Mouse (Mus musculus): ENCODE results near the gene Wap.

Gene Wap

DNA sequence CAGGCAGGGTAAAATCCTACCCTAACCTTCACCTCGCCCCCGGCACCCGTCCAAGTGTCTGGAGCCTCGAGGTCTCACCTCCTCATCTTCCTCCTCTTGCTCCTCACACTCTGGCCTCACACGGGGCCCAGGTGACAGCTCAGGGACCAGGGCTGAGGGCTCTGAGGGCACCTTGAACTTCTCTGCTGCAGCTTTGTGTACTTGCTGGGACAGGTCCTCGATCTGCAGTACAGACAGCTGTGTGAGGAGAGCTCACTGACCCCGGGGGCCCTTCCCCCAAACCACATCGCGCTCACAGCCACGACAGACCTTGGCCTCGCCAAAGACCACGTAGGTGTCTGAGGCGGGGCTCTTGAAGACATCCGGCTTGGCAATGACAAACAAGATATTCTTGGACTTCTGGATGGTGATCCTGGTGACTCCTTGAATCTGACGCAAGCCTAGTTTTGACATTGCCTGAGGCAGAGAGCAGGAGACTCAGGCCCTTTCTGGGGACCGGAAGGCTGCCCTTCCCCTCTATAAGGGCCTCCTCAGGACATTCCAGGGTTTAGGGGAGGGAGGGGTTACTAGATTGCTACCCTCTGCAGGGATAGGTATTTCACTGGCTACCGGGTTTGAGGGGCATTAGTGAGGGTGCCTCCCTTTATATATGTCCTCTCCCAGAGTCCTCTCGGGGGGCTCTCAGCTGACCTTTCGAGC lies 40.1 kb downstream of the Wap start:
- DNase-seq (ENCODE audit: extremely low spot score, low read depth, low spot score), result no peak

DNA sequence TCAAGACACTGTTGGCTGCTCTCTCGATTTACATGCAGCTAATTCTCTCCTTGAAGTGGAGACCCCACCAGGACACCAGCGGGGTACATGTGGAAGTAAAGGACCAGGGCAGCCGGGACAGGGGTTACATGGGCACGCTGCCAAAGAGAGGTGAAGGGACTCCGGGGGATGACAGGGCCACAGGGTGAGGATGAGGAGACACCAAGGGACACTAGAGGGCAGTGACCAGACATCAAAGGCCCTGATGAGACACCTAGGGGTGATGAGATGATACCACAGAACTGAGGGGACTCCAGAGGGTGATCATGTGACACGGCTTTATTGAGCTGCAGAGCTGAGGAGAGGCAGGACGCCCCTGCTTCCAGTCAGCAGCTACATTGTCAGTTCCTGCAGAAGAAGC lies 40.9 kb downstream of the Wap start:
- DNase-seq (ENCODE audit: extremely low spot score, low read depth, low spot score), result no peak

DNA sequence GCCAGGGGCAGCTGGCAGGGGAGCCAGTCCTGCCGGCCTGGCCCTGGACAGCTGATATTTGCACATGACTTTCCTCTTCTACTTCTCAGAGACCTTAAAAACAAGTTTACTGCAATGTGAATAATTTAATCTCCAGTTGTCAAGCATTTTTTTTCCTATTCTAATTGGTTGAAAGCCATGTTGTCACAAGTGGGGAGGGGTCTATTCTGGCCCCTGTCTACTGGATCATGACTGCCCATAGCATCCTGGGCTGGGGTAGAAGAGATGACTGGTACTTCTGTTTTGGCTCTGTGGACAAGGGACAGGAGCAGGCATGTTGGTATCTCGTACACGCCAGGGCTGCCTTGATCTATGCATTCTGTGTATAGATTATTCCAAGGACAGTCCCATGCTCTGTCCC lies 41.8 kb downstream of the Wap start:
- DNase-seq (ENCODE audit: extremely low spot score, low read depth, low spot score), result no peak

DNA sequence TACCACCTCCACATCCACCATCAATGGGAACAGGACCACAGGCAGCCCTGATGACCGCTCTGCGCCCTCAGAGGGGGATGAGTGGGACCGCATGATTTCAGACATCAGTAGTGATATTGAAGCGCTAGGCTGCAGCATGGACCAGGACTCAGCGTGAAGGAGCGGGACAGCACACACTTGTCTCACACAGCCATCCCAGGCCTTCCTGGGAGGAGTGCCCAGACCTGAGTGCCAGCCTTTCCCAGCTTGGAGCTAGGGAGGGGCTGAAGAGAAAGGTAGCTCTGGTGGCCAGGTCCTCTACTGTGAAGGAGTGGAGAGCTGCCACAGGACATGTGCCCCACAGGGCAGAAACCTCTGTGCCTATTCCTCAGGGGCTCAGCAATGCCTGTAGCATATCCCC lies 42.2 kb downstream of the Wap start:
- DNase-seq (ENCODE audit: extremely low spot score, low read depth, low spot score), result no peak

DNA sequence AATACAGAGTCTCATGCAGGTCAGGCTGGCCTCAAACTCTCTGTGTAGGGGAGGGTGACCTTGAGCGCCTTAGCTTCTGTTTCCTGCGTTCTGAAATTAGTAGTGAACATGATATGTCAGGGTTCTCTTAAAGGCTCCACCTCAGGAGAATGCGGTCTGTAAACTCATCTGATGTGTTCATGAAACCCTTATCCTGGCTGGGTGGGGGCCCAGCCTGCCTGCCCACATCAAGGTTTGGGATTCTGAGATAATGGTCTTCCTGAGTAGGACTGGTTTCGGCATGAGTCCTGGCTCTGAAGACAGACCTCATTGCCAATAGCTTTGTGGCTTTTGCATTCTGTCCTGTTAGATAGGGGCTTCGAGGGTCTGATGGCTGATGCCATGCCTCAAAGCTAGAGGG lies 43.1 kb downstream of the Wap start:
- DNase-seq (ENCODE audit: extremely low spot score, low read depth, low spot score), result no peak

DNA sequence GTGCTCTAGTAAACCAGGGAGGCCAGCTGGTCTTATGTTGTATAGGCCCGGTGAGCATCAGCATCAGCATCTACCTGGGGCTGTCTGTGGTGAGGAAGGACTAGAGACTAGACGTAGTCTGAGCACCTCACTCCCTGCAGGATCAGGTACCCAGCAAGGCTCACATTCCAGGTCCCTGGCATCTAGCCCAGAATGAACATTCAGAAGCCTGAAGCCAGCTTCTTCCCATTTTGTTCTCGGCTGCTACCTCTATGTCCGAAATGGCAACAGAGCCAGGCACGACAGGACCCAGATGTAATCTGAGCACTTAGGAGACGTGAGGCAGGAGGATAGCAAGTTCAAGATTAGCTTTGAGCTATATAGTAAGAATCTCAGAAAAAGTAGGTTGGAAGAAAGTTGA lies 43.6 kb downstream of the Wap start:
- no peak for DNase-seq (ENCODE audit: extremely low spot score, low read depth, low spot score)

DNA sequence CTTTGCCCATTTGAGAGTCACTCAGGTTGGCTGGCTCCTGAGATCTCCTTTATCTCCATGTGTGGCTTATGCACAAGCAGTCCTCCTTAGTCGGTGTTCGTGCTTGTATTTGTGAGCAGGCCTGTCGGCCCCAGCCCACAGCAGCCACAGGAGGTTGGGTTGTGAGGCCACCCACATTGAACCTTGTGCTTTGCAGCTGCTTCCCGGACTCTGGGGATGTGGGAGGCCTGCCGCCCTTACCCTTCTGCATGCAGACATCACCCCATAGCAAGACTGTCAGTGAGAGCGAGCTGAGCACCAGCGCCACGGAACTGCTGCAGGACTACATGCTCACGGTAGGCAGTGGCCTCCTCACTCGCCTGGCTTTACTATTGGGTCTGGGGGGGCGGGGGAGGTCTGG lies 45.0 kb downstream of the Wap start:
- DNase-seq (ENCODE audit: extremely low spot score, low read depth, low spot score), result no peak

DNA sequence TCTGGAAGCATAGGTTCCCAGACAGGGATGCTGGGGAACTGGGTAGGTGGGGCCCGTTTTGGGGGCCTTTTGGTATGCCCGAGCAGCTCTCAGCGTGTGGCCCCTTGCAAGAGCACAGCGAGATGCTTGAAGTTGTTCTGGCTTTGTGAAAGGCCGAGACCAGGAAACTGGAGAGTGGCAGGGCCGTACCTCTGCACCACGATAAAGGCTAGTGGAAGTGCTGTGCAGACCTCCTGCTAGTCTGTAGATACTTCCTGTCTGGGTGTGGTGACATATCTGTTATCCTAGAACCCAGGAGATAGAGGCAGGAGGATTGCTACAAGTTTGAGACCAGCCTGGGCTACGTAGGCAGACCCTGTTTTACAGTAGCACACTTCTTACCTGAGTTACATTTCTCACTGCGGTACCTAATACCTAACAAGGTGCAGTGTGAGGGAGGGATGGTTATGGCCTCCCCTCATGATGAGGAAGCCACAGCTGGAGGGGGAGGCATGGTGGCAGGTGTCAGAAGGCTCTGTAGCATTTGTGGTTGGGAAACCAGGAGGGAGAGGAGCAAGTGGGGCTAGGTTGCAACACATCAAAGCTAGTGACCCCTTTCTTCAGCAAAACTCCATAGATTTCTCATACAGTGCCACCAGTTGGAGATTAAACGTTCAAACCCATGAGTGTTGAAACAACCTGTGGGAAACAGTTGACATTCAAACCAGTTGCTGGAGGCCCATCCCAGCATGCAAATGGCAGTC lies 47.3 kb downstream of the Wap start:
- DNase-seq (ENCODE audit: extremely low spot score, low read depth, low spot score), result no peak

DNA sequence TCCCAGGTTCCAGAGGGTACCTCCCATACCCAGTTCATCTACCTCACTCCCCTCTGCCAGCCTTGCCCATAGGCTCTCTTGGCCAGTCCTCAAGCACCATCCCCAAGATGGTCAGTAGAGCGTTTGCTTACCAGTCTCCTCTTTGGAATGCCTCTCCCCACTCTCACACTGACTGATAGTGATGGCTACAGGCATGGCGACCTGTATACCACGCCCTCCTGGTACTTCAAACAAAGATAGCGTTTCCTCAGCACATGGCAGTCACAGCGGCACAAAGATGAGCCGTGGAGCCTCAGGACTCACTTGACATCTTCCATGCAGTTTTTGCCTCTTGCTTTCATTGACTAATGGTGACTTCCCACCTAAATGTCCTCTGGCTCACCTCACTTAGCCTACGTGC lies 48.6 kb downstream of the Wap start:
- no peak for DNase-seq (ENCODE audit: extremely low spot score, low read depth, low spot score)

DNA sequence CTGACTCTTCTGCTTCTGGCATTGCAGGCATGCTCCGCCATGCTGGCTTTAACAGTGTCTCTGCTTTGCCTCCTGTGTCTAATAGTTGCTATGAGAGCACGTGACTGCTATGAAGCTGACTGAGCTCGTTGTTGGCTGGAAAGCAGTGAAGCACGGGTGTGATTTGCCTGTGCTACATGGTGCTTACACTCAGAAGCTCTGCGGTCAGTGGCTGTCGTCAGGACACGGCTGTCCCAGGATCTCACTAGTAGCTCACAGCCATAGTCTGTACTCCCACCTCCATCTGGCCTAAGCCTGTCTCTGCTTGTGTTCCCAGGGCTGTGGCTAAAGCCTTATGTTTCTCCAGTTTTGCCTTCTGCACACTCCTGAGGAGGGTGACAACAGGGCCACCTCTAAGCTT lies 50.1 kb downstream of the Wap start:
- DNase-seq (ENCODE audit: extremely low spot score, low read depth, low spot score), result no peak

DNA sequence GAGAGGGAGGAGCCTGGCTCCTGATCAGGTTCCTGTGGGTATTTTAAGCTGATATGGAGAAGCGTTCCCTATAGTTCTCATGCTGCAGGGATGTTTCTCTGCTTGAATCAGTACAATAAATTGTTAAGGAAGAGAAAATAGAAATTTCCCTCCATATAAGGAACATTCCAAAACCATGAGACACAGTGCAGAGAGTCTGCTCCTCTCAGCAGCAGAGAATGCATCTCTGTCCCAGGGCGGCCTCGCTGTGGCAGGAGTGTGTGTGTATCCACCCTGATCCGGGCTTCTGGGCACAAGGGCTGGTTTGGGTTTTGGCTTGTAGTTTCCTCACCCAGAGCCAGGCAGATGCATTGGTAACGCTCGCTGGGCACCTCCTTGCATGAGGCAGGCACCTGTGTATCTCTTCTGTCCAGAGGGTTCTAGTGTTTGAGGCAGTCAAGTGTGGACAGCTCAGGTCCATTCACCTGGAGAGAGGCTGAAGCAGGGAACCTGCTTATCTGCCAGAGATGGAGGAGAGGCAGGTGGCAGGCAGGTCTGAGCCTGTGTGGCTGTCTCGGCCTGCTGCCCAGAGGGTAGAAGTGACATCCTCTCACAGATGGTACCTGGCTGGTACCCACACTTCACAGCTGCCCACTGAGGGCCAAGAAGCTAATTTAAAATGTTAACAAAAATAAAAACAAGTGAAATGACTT lies 51.0 kb downstream of the Wap start:
- DNase-seq (ENCODE audit: extremely low spot score, low read depth, low spot score), result no peak

DNA sequence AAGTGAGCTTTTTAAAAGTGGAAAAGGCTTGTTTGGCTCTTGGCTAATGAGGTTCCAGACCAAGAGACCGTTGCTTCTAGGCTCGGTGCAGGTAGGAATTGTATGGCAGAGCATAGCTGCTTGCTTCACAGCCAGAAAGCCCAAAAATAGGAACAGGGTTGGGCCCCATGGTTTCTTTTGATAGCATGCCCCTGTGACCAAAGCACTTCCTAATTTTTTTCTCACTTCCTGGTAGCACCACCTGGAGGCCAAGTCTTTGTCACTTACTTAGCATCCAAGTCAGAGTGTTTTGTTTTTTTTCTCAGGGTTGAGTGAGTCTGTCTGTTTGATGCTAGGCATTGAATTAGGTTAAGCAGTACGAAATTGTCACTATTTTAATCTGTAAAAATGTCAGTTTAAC lies 51.8 kb downstream of the Wap start:
- no peak for DNase-seq (ENCODE audit: extremely low spot score, low read depth, low spot score)

DNA sequence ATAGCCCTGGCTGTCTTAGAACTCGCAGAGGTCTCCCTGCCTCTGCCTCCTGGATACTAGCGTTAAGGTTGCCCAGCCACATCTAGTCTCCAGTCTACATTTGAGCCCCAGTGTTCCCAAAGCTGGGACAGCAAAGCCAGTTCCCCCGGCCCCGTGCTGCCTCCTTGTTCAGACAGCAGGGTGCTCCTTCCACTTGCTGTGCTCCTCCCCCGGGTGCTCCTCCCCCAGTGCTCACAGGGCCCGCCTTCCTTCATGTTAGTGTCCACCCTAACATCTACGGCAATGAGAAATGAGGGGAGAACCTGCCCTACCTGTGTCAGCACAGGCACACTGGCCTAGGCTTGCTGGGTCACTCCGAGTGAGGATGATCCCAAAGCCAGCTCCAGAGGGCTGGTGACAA lies 52.7 kb downstream of the Wap start:
- DNase-seq (ENCODE audit: extremely low spot score, low read depth, low spot score), result no peak

All from hindlimb bud, embryonic 11.5 days (tissue).